Mouse (Mus musculus): ENCODE data around the gene Gmppa.

DNA sequence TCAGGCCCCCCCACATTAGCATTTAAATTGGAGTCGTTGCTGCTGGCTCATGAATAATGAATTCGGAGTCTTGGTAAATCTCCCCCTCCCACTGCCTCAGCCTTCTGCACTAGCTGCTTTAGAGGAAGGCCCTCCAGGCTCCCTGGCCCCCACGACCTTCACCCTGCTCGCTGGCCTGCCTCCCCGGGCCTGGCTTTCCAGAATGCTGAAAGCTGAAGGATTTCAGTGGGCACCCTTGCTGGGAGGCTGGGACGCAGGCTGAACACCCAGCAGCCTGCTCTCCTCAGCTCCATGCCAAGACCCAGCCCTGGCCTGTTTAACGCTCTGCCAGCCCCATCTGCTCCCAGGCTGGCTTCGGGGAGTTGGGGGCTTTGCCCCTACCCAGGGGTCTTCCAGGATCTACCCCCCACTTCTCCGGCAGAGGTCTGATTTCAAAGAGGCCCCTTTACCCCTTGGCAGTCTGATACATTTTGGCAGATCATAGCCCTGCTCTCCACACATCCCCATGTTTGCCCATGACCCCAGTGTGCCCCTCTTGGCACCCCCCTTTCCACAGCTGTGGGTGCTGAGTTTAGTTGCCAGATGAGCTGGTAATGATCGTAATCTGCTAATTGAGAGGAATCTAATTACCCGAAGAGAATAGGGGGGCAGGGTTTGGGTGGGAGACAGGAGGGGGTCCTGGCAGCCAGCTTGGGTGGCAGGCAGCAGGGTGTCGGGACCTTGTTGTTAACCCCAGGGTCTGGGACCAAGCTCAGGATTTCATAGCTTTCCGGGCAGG, 7.7 kb downstream of the Gmppa start:
- no peak for TF ChIP-seq POLR2A (IDR thresholded peaks at IDR 0.05; ENCODE audit: borderline replicate concordance, low read depth, low read length)
- TF ChIP-seq CTCF (IDR thresholded peaks at IDR 0.05; ENCODE audit: low read depth, low read length) = no peak

Data from bone marrow macrophage, adult 2 months (primary cell).